Mouse (Mus musculus) heart, embryonic 12.5 days (tissue): ENCODE measurements around the gene Ptprn2. TPM values are rescaled to one million over a fixed set of nuclear protein-coding genes. Genes with fewer than 3 reads are reported as not detected.

Experiments
- ATAC-seq: fragments of 200-750 bp; cut with Nextera tagmentation; 2 replicates; pipeline ENCODE4 v1.8.0; 2017; ENCODE audit warnings: moderate TSS enrichment, moderate library complexity; ENCODE audit not compliant: insufficient number of reproducible peaks, low FRiP score
- H3K27ac ChIP-seq: fragments of 300-500 bp; sonication (generic); 2 replicates; pipeline ENCODE4 v1.5.1; 2016; ENCODE audit warnings: mild to moderate bottlenecking, moderate library complexity; ENCODE audit not compliant: poor library complexity, severe bottlenecking
- H3K27me3 ChIP-seq: fragments of 300-500 bp; sonication (generic); replicated peaks from 2 replicates; pipeline ENCODE4 v1.6.1; 2016; ENCODE audit warnings: mild to moderate bottlenecking, moderate library complexity
- H3K36me3 ChIP-seq: fragments of 300-500 bp; sonication (generic); 2 replicates; pipeline ENCODE4 v1.6.1; 2016; ENCODE audit warnings: mild to moderate bottlenecking, moderate library complexity
- H3K4me1 ChIP-seq: fragments of 300-500 bp; sonication (generic); replicated peaks from 2 replicates; pipeline ENCODE4 v1.6.1; 2016; ENCODE audit warnings: mild to moderate bottlenecking
- H3K4me2 ChIP-seq: fragments of 300-500 bp; sonication (generic); 2 replicates; pipeline ENCODE4 v1.6.1; 2016; ENCODE audit warnings: mild to moderate bottlenecking, moderate library complexity
- H3K4me3 ChIP-seq: fragments of 300-500 bp; sonication (generic); 2 replicates; pipeline ENCODE4 v1.5.1; 2016; ENCODE audit warnings: mild to moderate bottlenecking
- H3K9ac ChIP-seq: fragments of 300-500 bp; sonication (generic); 2 replicates; pipeline ENCODE4 v1.6.1; 2016; ENCODE audit warnings: mild to moderate bottlenecking, moderate library complexity
- H3K9me3 ChIP-seq: fragments of 300-500 bp; sonication (generic); replicated peaks from 2 replicates; pipeline ENCODE4 v1.6.1; 2016; ENCODE audit warnings: mild to moderate bottlenecking, moderate library complexity
- WGBS: fragments of 180-500 bp; shearing (Covaris S2); methylation state at CpG from one replicate; pipeline ENCODE4 v1.1.7; 2016; 5-methylcytosine and 5-hydroxymethylcytosine counted together
- polyA plus RNA-seq: library from polyadenylated mRNA; unstranded; fragments of >200 nt; fragmentation: Nextera tagmentation; extraction: Ambion mirVana; gene quantifications from 2 replicates; pipeline ENCODE4 v1.2.1, GENCODE M21; 2016

Ptprn2 gene
- polyA plus RNA-seq, 1 experiment from 2014 or later, result 0.05 TPM

- Histone ChIP-seq H3K36me3 (no peaks in the 10 kb centered on the region), H3K27ac (no peak overlapping the region), H3K9me3 (0 out of 2 replicates have a peak, but pooled peaks cover 3% of the 10 kb centered on the region), H3K27me3 (no peaks in the 10 kb centered on the region), H3K4me2 (no peak overlapping the region), H3K4me3 (no peak overlapping the region), H3K4me1 (no peaks in the 10 kb centered on the region), H3K9ac (no peak overlapping the region)
- 45% methylated on average over 2 of the region's 2 CpGs for WGBS
- no peak for ATAC-seq
These were observed 411.1 kb downstream of the Ptprn2 start for GRCm38 (mm10) chr12:116896651-116897050.

GRCm38 (mm10) chr12:116901773-116902172 lies 416.3 kb downstream of the Ptprn2 start:
- no peaks in the 10 kb centered on the region for H3K36me3 ChIP-seq
- no peak overlapping the region for H3K27ac ChIP-seq
- no peak overlapping the region for H3K9ac ChIP-seq
- H3K4me2 ChIP-seq, result no peak overlapping the region
- no peaks in the 10 kb centered on the region for H3K27me3 ChIP-seq
- no peak for ATAC-seq
- H3K9me3 ChIP-seq, result peaks cover 6% of the 10 kb centered on the region; the same call in 1 of the 2 replicates
- 76% methylated on average over 3 of the region's 3 CpGs for WGBS
- no peak overlapping the region for H3K4me3 ChIP-seq
- no peaks in the 10 kb centered on the region for H3K4me1 ChIP-seq

- Histone ChIP-seq H3K9me3 (peaks cover 6% of the 10 kb centered on the region; the same call in 1 of the 2 replicates), H3K27me3 (no peaks in the 10 kb centered on the region), H3K36me3 (no peaks in the 10 kb centered on the region), H3K9ac (no peak overlapping the region), H3K27ac (no peak overlapping the region), H3K4me3 (no peak overlapping the region), H3K4me1 (no peaks in the 10 kb centered on the region), H3K4me2 (no peak overlapping the region)
- ATAC-seq, result no peak
- WGBS, result 33% methylated on average over 1 of the region's 1 CpGs
These were observed 421.9 kb downstream of the Ptprn2 start for GRCm38 (mm10) chr12:116907424-116907823.

GRCm38 (mm10) chr12:116908668-116909067 lies 423.1 kb downstream of the Ptprn2 start:
- 60% methylated on average over 2 of the region's 2 CpGs for WGBS
- no peak for ATAC-seq
- H3K36me3 ChIP-seq, result no peaks in the 10 kb centered on the region
- H3K4me1 ChIP-seq, result no peaks in the 10 kb centered on the region
- H3K27ac ChIP-seq, result no peak overlapping the region
- H3K4me2 ChIP-seq, result no peak overlapping the region
- H3K9me3 ChIP-seq, result peaks cover 6% of the 10 kb centered on the region; the same call in 1 of the 2 replicates
- no peaks in the 10 kb centered on the region for H3K27me3 ChIP-seq
- H3K4me3 ChIP-seq, result no peak overlapping the region
- no peak overlapping the region for H3K9ac ChIP-seq

- Histone ChIP-seq H3K36me3 (no peaks in the 10 kb centered on the region), H3K4me1 (no peaks in the 10 kb centered on the region), H3K4me2 (no peak overlapping the region), H3K4me3 (no peak overlapping the region), H3K9ac (no peak overlapping the region), H3K27me3 (no peaks in the 10 kb centered on the region), H3K9me3 (no peaks in the 10 kb centered on the region), H3K27ac (no peak overlapping the region)
- 65% methylated on average over 5 of the region's 5 CpGs for WGBS
- no peak for ATAC-seq
These were observed 431.3 kb downstream of the Ptprn2 start for GRCm38 (mm10) chr12:116916776-116917175.

GRCm38 (mm10) chr12:116919185-116919584 lies 433.7 kb downstream of the Ptprn2 start:
- WGBS, result 76% methylated on average over 6 of the region's 6 CpGs
- ATAC-seq, result no peak
- Histone ChIP-seq H3K9ac (no peak overlapping the region), H3K4me1 (no peaks in the 10 kb centered on the region), H3K4me3 (no peak overlapping the region), H3K36me3 (no peaks in the 10 kb centered on the region), H3K9me3 (no peaks in the 10 kb centered on the region), H3K27ac (no peak overlapping the region), H3K27me3 (no peaks in the 10 kb centered on the region), H3K4me2 (no peak overlapping the region)

- no peak overlapping the region for H3K4me3 ChIP-seq
- 79% methylated on average over 22 of the region's 22 CpGs for WGBS
- no peaks in the 10 kb centered on the region for H3K9me3 ChIP-seq
- ATAC-seq, result no peak
- H3K27me3 ChIP-seq, result no peaks in the 10 kb centered on the region
- H3K27ac ChIP-seq, result no peak overlapping the region
- no peaks in the 10 kb centered on the region for H3K4me1 ChIP-seq
- H3K4me2 ChIP-seq, result no peak overlapping the region
- H3K9ac ChIP-seq, result no peak overlapping the region
- H3K36me3 ChIP-seq, result no peaks in the 10 kb centered on the region
These were observed 434.4 kb downstream of the Ptprn2 start for GRCm38 (mm10) chr12:116919691-116920526.

GRCm38 (mm10) chr12:116927115-116927514 lies 441.6 kb downstream of the Ptprn2 start:
- 70% methylated on average over 5 of the region's 5 CpGs for WGBS
- no peak overlapping the region for H3K9ac ChIP-seq
- no peaks in the 10 kb centered on the region for H3K9me3 ChIP-seq
- no peak for ATAC-seq
- H3K36me3 ChIP-seq, result no peaks in the 10 kb centered on the region
- no peak overlapping the region for H3K27ac ChIP-seq
- no peaks in the 10 kb centered on the region for H3K4me1 ChIP-seq
- H3K4me3 ChIP-seq, result no peak overlapping the region
- H3K4me2 ChIP-seq, result no peak overlapping the region
- H3K27me3 ChIP-seq, result no peaks in the 10 kb centered on the region

GRCm38 (mm10) chr12:116927516-116927915 lies 442.0 kb downstream of the Ptprn2 start:
- Histone ChIP-seq H3K4me2 (no peak overlapping the region), H3K9ac (no peak overlapping the region), H3K27ac (no peak overlapping the region), H3K27me3 (no peaks in the 10 kb centered on the region), H3K4me3 (no peak overlapping the region), H3K4me1 (no peaks in the 10 kb centered on the region), H3K36me3 (no peaks in the 10 kb centered on the region), H3K9me3 (no peaks in the 10 kb centered on the region)
- no peak for ATAC-seq
- 71% methylated on average over 1 of the region's 1 CpGs for WGBS

GRCm38 (mm10) chr12:116938158-116938854 lies 452.8 kb downstream of the Ptprn2 start:
- 52% methylated on average over 3 of the region's 3 CpGs for WGBS
- no peak overlapping the region for H3K4me2 ChIP-seq
- H3K9ac ChIP-seq, result no peak overlapping the region
- H3K4me1 ChIP-seq, result no peaks in the 10 kb centered on the region
- no peak overlapping the region for H3K27ac ChIP-seq
- H3K36me3 ChIP-seq, result no peaks in the 10 kb centered on the region
- H3K9me3 ChIP-seq, result no peaks in the 10 kb centered on the region
- no peak overlapping the region for H3K4me3 ChIP-seq
- no peaks in the 10 kb centered on the region for H3K27me3 ChIP-seq
- no peak for ATAC-seq

- H3K36me3 ChIP-seq, result no peaks in the 10 kb centered on the region
- no peak overlapping the region for H3K4me2 ChIP-seq
- H3K9me3 ChIP-seq, result no peaks in the 10 kb centered on the region
- H3K4me3 ChIP-seq, result no peak overlapping the region
- H3K4me1 ChIP-seq, result no peaks in the 10 kb centered on the region
- 86% methylated on average over 5 of the region's 5 CpGs for WGBS
- H3K9ac ChIP-seq, result no peak overlapping the region
- no peak for ATAC-seq
- no peaks in the 10 kb centered on the region for H3K27me3 ChIP-seq
- no peak overlapping the region for H3K27ac ChIP-seq
These were observed 458.4 kb downstream of the Ptprn2 start for GRCm38 (mm10) chr12:116943883-116944282.
